Mouse (Mus musculus): ENCODE measurements around the gene Tle6. TPM values are rescaled to one million over a fixed set of nuclear protein-coding genes. Genes with fewer than 3 reads are reported as not detected.

Tle6 gene
- polyA plus RNA-seq, 1 experiment from 2014 or later: 21.0 TPM

GRCm38 (mm10) chr10:81562411-81562810 lies 38.5 kb downstream of the Tle6 start:
- H3K36me3 ChIP-seq (ENCODE audit: control insufficient read depth, insufficient read depth, low read length): peaks cover 21% of the 10 kb centered on the region
- H3K27ac ChIP-seq (ENCODE audit: low read length): peak overlapping the region; percentile 9; the same call in 1 of the 2 replicates
- H3K27me3 ChIP-seq (replicated peaks; ENCODE audit: control insufficient read depth, insufficient read depth, low read length): no peaks in the 10 kb centered on the region
- WGBS: 60% methylated on average over 6 of the region's 6 CpGs
- peaks cover 52% of the 10 kb centered on the region for H3K4me1 ChIP-seq (ENCODE audit: control insufficient read depth, insufficient read depth, low read length)
- ATAC-seq: no peak
- H3K9ac ChIP-seq (ENCODE audit: low read depth, low read length): peak overlapping the region; percentile 36
- peak overlapping the region; percentile 20 for H3K4me3 ChIP-seq (ENCODE audit: low read length)
- no peaks in the 10 kb centered on the region for H3K9me3 ChIP-seq (ENCODE audit: control insufficient read depth, low read length)
- peak overlapping the region; percentile 55 for H3K4me2 ChIP-seq (ENCODE audit: low read depth, low read length)

GRCm38 (mm10) chr10:81560719-81561459 lies 40.0 kb downstream of the Tle6 start:
- Histone ChIP-seq H3K9ac (ENCODE audit: low read depth, low read length) (peak overlapping the region; percentile 98), H3K36me3 (ENCODE audit: control insufficient read depth, insufficient read depth, low read length) (peaks cover 15% of the 10 kb centered on the region), H3K4me2 (ENCODE audit: low read depth, low read length) (peak overlapping the region; percentile 88), H3K4me1 (ENCODE audit: control insufficient read depth, insufficient read depth, low read length) (peaks cover 52% of the 10 kb centered on the region), H3K27me3 (replicated peaks; ENCODE audit: control insufficient read depth, insufficient read depth, low read length) (no peaks in the 10 kb centered on the region), H3K27ac (ENCODE audit: low read length) (peak overlapping the region; percentile 97), H3K9me3 (ENCODE audit: control insufficient read depth, low read length) (peaks cover 3% of the 10 kb centered on the region; the same call in 1 of the 2 replicates), H3K4me3 (ENCODE audit: low read length) (peak overlapping the region; percentile 90)
- ATAC-seq: peak; percentile 44
- WGBS: 9% methylated on average over 16 of the region's 16 CpGs

- Histone ChIP-seq H3K27me3 (replicated peaks; ENCODE audit: control insufficient read depth, insufficient read depth, low read length) (no peaks in the 10 kb centered on the region), H3K36me3 (ENCODE audit: control insufficient read depth, insufficient read depth, low read length) (peaks cover 5% of the 10 kb centered on the region; the same call in 1 of the 2 replicates), H3K4me3 (ENCODE audit: low read length) (peak overlapping the region; percentile 90), H3K9me3 (ENCODE audit: control insufficient read depth, low read length) (peaks cover 3% of the 10 kb centered on the region; the same call in 1 of the 2 replicates), H3K4me2 (ENCODE audit: low read depth, low read length) (peak overlapping the region; percentile 88), H3K9ac (ENCODE audit: low read depth, low read length) (peak overlapping the region; percentile 98), H3K27ac (ENCODE audit: low read length) (peak overlapping the region; percentile 97), H3K4me1 (ENCODE audit: control insufficient read depth, insufficient read depth, low read length) (peaks cover 45% of the 10 kb centered on the region)
- WGBS: 2% methylated on average over 34 of the region's 36 CpGs
- peak; percentile 47 for ATAC-seq
Measured at GRCm38 (mm10) chr10:81559627-81560539, 41.0 kb downstream of the Tle6 start.

- peaks cover 38% of the 10 kb centered on the region for H3K4me1 ChIP-seq (ENCODE audit: control insufficient read depth, insufficient read depth, low read length)
- peak within 1 kb of the TSS; percentile 88 for H3K4me2 ChIP-seq (ENCODE audit: low read depth, low read length)
- peak; percentile 75 for ATAC-seq
- peaks cover 3% of the 10 kb centered on the region; the same call in 1 of the 2 replicates for H3K9me3 ChIP-seq (ENCODE audit: control insufficient read depth, low read length)
- H3K36me3 ChIP-seq (ENCODE audit: control insufficient read depth, insufficient read depth, low read length): 0 out of 2 replicates have a peak, but pooled peaks cover 3% of the 10 kb centered on the region
- H3K27ac ChIP-seq (ENCODE audit: low read length): peak within 1 kb of the TSS; percentile 97
- WGBS: 3% methylated on average over 11 of the region's 53 CpGs
- no peaks in the 10 kb centered on the region for H3K27me3 ChIP-seq (replicated peaks; ENCODE audit: control insufficient read depth, insufficient read depth, low read length)
- peak within 1 kb of the TSS; percentile 90 for H3K4me3 ChIP-seq (ENCODE audit: low read length)
- H3K9ac ChIP-seq (ENCODE audit: low read depth, low read length): peak within 1 kb of the TSS; percentile 98
Measured at GRCm38 (mm10) chr10:81559163-81559626, 41.7 kb downstream of the Tle6 start, which contains the start of gene Aes. Gene Aes (plus strand): TSS chr10:81559488.

- no peaks in the 10 kb centered on the region for H3K27me3 ChIP-seq (replicated peaks; ENCODE audit: control insufficient read depth, insufficient read depth, low read length)
- no peak overlapping the region for H3K27ac ChIP-seq (ENCODE audit: low read length)
- no peak overlapping the region for H3K4me3 ChIP-seq (ENCODE audit: low read length)
- H3K4me1 ChIP-seq (ENCODE audit: control insufficient read depth, insufficient read depth, low read length): peaks cover 22% of the 10 kb centered on the region
- no peak for ATAC-seq
- no peak overlapping the region for H3K4me2 ChIP-seq (ENCODE audit: low read depth, low read length)
- 32% methylated on average over 1 of the region's 1 CpGs for WGBS
- H3K9ac ChIP-seq (ENCODE audit: low read depth, low read length): no peak overlapping the region
- no peaks in the 10 kb centered on the region for H3K36me3 ChIP-seq (ENCODE audit: control insufficient read depth, insufficient read depth, low read length)
- H3K9me3 ChIP-seq (ENCODE audit: control insufficient read depth, low read length): peaks cover 3% of the 10 kb centered on the region; the same call in 1 of the 2 replicates
Measured at GRCm38 (mm10) chr10:81557491-81557890, 43.4 kb downstream of the Tle6 start.

- peaks cover 3% of the 10 kb centered on the region; the same call in 1 of the 2 replicates for H3K9me3 ChIP-seq (ENCODE audit: control insufficient read depth, low read length)
- WGBS: 68% methylated on average over 3 of the region's 3 CpGs
- no peak overlapping the region for H3K4me3 ChIP-seq (ENCODE audit: low read length)
- no peaks in the 10 kb centered on the region for H3K36me3 ChIP-seq (ENCODE audit: control insufficient read depth, insufficient read depth, low read length)
- H3K4me2 ChIP-seq (ENCODE audit: low read depth, low read length): no peak overlapping the region
- no peaks in the 10 kb centered on the region for H3K27me3 ChIP-seq (replicated peaks; ENCODE audit: control insufficient read depth, insufficient read depth, low read length)
- H3K4me1 ChIP-seq (ENCODE audit: control insufficient read depth, insufficient read depth, low read length): peaks cover 20% of the 10 kb centered on the region
- no peak overlapping the region for H3K27ac ChIP-seq (ENCODE audit: low read length)
- no peak overlapping the region for H3K9ac ChIP-seq (ENCODE audit: low read depth, low read length)
- no peak for ATAC-seq
Measured at GRCm38 (mm10) chr10:81556282-81556681, 44.6 kb downstream of the Tle6 start.

GRCm38 (mm10) chr10:81553807-81554755 lies 46.8 kb downstream of the Tle6 start:
- no peak overlapping the region for H3K27ac ChIP-seq (ENCODE audit: low read length)
- no peak overlapping the region for H3K9ac ChIP-seq (ENCODE audit: low read depth, low read length)
- peaks cover 3% of the 10 kb centered on the region; the same call in 1 of the 2 replicates for H3K9me3 ChIP-seq (ENCODE audit: control insufficient read depth, low read length)
- no peak for ATAC-seq
- no peaks in the 10 kb centered on the region for H3K36me3 ChIP-seq (ENCODE audit: control insufficient read depth, insufficient read depth, low read length)
- 75% methylated on average over 6 of the region's 6 CpGs for WGBS
- H3K4me2 ChIP-seq (ENCODE audit: low read depth, low read length): no peak overlapping the region
- H3K27me3 ChIP-seq (replicated peaks; ENCODE audit: control insufficient read depth, insufficient read depth, low read length): no peaks in the 10 kb centered on the region
- peaks cover 23% of the 10 kb centered on the region for H3K4me1 ChIP-seq (ENCODE audit: control insufficient read depth, insufficient read depth, low read length)
- no peak overlapping the region for H3K4me3 ChIP-seq (ENCODE audit: low read length)

GRCm38 (mm10) chr10:81553232-81553631 lies 47.6 kb downstream of the Tle6 start:
- Histone ChIP-seq H3K4me3 (ENCODE audit: low read length) (no peak overlapping the region), H3K4me2 (ENCODE audit: low read depth, low read length) (no peak overlapping the region), H3K36me3 (ENCODE audit: control insufficient read depth, insufficient read depth, low read length) (no peaks in the 10 kb centered on the region), H3K9me3 (ENCODE audit: control insufficient read depth, low read length) (peaks cover 3% of the 10 kb centered on the region; the same call in 1 of the 2 replicates), H3K27ac (ENCODE audit: low read length) (no peak overlapping the region), H3K4me1 (ENCODE audit: control insufficient read depth, insufficient read depth, low read length) (peaks cover 19% of the 10 kb centered on the region), H3K27me3 (replicated peaks; ENCODE audit: control insufficient read depth, insufficient read depth, low read length) (no peaks in the 10 kb centered on the region), H3K9ac (ENCODE audit: low read depth, low read length) (no peak overlapping the region)
- ATAC-seq: no peak
- 93% methylated on average over 5 of the region's 5 CpGs for WGBS
